Mouse (Mus musculus) heart, adult 11 months (tissue): Measurements from ENCODE around the gene Bmpr1a.

Source experiments
- DNase-seq: peaks from one replicate; pipeline ENCODE4 v3.0.0; 2022

Bmpr1a gene

DNA sequence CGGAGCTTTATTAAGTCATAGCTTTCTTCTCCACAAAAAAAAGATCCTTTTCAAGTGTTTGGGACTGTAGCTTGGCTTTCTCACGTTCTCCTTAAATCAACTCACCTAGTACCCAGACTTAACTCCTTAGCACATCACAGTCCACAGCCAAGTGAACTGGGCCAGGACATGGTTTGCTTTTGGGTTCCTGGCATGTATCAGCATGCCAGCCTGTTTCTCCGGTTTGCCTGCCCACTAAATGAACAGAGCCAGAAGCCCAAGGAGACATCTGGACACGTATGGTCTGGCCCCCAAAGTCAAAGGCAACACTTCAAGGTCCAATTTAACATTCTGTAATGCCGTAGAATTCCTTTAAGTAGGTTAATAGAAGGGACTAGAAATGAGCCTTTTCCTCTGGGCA lies 1.2 kb upstream of the Bmpr1a start:
- peak; percentile 88 for DNase-seq

DNA sequence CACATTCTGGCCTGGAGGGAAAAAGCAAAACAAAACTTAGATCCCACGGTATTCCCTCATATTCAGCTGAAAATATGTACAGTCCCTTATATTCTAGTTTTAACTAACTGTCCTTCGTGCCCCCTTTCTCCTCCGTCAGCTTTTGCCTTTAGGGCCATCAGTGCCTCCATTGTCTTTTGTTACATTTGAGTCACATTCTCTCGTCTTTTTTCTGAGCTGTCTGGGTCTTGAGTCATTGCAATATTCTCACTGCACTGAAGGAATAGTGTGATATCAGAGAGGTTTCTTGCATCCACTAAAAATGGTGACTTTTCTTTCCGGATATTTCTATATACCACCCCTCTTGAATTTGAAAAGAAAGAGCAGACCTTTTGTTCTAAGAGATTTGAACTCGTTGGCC lies 618 bp upstream of the Bmpr1a start:
- peak; percentile 33 for DNase-seq

DNA sequence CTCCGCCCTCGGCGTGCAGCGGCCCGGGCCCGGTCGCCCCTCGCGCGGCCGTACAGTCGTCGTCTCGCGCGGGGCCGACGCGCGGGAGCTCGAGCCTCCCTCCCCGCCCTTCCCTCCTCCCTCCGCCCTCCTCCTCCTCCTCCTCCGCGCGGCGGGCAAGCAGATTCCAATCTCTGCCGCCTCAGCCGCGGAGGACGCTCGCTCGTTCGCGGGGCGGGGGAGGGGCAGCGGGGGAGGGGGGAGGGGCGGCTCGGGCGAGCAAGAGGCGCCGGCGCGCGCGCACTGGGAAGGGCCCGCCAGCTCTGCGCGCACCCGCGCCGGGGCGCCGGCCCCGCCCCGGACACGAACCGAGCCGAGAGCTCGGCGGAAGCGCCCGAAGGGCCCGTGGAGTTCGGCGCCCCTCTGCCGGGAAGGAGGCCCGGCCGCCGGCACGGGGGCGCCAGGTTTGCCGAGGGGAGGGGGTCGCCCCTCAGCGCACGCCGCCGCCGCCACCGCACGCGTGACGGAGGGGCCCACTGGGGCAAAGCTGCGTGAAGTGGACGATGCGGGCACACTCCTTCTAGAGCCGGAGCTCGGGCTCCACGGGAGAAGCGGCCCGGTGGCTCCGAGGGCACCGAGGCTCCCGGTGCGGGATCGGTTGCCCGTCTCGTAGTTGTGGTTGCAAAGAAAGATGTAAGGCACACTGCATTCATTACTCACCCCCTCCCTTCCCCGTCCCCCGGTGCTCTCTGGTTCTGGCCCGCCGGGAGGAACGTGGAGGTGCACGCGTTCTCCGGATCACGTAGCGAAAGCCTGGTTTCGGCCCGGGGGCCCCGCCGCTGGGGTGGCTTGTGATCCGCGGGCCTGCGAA lies 441 bp downstream of the Bmpr1a start:
- DNase-seq: peak; percentile 99

DNA sequence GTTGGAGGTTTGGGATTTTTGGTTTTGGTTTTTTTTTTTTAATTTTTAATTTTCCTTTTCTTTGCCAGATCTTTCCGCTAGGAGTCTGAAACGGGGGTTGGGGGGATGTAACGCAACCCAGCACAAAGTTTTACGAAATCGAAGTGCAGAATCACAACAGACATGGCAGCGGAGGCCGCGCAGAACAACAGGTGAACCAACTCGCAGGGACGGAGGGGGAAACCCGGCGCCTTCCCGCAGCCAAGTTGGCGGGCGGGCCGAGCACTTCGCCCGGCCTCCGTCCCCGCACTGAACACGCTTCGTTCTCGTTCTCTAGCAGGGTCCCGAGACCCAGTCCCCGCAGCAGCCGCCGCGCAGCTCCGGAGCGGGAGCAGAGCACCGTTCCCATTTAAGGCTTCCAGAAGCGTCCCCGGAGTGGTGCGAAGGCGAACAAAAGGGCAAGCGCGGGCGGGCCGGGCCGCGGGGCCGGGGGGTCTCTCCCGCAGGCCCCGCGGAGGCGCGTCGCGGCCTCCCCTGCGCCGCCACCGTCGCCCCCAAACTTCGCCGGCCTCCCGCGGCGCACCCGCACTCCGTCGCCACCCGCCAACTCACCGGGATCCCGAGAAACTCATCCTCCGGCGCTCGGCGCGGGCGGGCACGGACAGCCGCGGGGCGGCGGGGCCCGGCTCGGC lies 1.2 kb downstream of the Bmpr1a start:
- no peak for DNase-seq

DNA sequence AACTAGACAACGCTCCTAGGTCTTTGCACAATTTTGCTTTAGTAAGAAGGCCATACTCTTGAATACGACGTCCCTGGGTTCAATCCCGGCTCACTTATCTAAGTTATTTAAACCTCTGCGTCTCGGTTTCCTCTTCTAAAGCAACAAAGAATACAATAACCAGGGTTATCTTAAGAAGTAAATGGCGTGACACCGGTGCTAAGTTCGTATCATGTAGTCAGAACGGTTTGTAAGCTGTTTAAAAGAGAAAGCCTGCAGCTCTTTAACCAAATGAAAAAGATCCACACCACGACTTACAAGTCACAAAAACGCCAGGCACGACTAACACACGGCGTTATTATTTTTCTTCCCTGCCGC lies 1.7 kb downstream of the Bmpr1a start:
- no peak for DNase-seq

DNA sequence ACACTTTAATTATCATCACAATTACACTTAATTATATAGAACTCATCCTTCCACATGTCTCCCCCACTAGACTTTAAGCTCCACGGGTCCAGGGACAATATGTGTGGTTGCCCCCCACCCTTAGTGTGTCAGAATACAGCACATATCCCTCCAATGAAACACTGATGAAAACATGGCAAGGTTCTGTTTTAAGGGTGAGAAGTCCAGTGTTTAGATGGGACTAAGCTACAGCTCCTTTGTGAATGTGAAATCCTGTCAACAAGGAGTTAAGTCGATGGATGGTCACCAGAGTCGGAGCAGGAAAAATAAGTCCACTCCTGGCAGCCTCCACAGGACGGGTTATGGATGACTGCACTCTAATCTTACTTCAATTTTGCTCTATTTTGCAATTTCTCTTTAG lies 2.8 kb downstream of the Bmpr1a start:
- DNase-seq: peak; percentile 58

DNA sequence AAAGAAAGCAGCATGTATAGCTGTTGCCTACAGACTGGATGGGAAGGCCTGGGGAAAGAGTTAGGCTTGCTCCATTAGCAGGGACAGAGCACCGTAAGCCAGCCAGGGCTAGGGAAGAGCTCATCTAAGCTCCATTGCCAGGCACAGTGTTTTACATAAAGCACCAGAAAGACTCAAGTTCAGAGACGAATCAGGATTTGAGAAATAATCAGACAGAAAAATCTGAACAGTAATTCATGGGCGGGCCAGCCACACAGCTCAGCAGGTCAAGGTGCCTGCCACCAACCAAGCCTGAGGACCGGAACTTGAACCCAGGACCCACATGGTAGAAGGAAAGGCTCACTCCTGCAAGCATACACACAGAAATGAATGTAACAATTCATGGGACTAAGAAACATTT lies 3.5 kb downstream of the Bmpr1a start:
- no peak for DNase-seq

DNA sequence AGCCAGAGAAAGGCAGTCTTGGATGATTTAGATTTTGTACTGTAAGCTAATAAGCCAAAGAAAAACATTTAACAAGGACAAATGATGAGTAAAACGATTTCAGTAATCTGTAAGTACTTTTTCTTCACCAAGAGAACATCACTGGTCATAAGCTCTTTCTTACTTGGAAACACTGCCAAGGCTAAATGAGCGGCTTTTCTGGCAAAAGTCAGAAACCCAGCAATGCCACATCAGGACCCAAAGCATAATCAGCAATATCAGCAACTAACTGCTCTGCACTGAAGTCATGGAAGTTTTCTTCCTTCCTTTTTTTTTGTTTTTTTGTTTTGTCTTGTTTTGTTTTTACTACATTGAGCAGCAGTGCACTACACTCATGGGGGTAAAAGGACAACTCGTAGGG lies 5.8 kb downstream of the Bmpr1a start:
- DNase-seq: no peak

DNA sequence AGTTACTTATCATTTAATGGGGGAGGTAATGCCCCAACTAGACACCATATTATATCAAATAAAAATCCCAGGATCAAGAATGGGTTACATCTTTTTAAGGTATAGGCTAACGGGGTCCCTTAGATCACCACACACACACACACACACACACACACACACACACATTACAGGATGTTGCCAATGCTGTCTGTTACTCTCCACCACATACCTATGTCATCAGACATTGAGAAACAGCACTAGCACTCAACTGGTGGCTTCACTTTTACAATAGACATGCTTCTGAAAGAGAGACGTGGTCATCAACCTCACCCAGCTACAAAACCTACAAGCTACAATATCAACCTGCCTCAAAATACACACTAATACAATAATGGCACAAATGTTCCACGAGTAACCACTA lies 9.5 kb downstream of the Bmpr1a start:
- peak; percentile 22 for DNase-seq

DNA sequence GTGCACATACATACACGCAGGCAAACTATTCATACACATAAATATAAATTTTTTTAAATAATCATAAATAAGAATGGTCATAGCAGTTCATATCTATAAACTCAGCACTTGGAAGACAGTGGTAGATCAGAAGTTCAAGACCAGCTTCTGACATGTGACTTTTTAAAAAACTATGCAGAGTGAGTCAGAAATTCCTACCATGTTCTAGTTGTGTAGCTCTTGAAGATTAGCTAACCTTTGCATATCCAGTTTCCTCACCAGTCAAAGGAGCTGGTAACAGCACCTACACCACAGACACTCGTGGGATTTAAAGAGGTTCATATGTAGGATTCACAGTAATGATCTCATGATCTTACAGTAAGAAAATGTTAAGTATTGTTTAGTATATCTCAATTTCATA lies 10.5 kb downstream of the Bmpr1a start:
- peak; percentile 8 for DNase-seq

DNA sequence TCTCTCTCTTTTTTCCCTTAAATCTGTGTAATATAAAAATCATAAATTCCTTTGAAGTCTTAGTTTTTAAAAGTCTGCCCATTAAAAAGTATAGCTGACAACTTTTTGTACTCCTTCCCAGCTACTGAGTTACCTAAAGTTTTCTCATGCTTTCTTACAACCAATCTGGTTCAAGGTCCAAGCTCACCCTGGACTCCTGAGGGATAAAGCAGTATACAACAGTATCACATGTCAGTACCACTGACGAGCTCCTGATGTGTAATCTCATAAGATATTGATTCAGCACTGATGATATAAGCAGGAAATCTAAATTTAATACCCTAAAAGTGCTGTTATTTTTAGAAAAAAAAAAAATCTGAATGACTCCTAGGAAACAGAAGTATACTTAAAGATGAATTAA lies 12.2 kb downstream of the Bmpr1a start:
- DNase-seq: no peak

DNA sequence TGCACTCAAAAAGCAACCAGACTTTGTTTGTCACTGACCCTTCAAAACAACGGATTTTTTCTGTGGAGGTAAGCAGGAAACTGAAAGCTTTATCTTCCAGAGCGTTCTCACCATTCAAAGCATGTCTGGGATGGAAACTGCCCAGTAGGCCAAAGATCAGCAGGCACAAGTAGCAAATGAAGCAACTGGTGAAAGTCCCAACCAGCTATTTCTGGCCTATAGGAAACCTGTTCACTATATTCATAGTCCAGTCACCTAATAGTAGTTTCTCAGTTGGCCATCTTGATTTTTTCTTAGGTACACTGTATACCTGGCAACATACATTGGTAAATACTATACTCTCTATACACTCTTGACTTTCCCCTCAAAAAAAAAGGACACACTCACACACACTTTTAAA lies 13.2 kb downstream of the Bmpr1a start:
- peak; percentile 93 for DNase-seq

DNA sequence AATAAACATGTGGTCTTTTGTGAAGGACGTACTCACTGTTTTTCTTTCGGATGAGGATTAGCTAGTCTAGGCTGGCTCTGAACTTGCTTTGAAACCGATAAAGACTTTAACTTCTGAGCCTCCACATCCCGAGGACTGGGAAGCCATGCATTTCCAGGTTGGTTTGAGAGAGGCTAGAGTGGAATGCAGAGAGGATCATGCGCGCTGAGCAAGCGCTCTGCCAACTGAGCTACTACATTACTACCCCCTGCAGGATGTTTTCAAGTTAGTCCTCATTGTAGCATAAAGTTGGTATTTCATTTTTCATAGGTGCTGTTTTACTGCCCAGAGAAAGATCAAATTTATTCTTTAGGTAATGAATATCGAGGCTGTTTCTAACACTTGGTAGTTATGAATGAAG lies 17.0 kb downstream of the Bmpr1a start:
- peak; percentile 68 for DNase-seq

DNA sequence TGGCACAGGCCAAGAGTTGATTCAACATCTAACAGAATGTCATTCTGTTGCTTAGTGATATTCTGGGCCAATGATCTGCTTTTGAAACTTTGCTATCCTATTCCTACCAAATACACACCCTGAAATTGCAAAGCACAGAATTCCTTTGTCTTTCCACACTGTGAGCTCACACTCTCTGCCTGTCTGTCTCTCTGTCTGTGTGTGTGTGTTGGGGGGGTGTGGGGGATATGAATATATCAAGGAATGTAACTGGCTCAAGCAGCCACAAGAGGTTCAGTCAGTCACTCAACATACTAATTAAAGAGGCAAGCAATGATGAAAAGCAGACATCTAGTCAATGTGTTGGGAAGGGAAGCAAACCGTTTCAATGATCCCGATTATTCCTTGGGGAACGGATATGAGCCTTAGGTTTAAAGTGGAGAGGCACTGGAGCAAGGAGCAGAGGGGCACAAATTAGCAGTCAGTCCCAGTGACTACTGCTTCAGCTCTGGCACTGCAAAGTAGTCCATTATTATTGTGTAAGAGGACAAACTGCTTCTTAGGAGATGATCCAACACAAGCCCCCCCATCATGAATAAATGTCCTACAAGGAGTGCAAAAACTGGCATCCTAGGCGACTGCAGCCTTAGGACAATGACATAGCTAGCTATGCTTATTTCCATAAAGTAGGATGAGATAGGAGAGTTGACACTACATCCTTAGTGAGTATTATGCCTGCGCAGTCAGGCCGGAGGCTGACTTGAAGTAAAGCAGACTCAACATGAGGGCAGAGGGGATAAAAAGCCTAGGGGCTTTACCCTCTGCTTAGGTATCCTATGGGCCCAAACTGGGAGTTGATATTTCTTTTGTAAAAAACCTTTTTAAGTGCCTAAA lies 19.4 kb downstream of the Bmpr1a start:
- DNase-seq: no peak

DNA sequence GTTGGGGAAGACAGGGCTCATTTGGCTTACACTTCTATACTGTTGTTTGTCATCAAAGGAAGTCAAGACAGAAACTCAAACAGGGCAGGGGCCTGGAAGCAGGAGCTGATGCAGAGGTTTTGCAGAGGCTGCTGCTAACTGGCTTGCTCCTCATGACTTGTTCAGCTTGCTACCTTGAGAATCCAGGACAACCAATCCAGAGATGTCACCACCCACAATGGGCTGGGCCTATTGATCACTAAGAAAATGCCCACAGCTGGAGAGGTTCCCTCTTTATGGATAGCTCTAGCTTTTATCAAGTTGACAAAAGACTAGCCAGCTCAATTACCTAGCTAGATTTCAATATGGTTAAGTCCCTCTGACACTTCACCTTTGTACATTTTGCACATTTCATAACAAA lies 31.6 kb downstream of the Bmpr1a start:
- DNase-seq: no peak

DNA sequence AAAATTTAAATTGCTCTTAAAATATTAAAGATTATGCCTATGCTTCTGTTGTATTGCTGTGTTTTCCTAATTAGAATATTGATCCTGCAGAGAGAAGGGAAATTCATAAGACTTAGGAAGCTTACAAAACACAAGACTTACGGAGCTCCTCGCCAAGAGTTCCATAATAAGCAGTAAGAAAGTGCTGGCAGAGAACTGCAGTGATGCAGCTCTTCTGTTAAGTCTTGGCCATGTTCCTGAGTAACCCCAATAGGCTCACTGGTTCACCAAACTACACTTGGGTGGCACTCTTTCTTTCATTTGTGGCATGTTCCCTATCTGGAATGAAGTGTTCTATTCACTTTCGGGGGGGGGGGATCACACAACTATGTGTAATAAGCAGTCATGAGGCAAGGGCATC lies 36.9 kb downstream of the Bmpr1a start:
- peak; percentile 90 for DNase-seq

DNA sequence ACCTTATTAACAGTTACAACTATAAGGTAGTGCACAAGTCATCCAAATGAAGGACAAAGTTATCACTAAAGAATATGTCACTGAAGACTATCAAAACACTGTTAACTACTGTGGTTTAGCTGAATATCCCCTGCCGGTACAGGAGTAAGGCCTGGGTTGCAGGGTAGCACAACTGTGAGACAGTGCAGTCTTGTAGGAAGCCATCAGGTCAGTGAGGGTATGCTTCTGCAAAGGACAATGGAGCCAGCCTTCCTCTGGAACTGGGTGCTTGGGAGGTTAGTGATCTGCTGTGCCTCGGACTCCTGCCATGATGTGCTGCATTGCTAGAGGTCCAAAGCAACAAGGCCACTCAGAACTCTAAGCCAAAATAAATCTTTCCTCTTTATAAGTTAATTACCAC lies 43.8 kb downstream of the Bmpr1a start:
- DNase-seq: no peak

DNA sequence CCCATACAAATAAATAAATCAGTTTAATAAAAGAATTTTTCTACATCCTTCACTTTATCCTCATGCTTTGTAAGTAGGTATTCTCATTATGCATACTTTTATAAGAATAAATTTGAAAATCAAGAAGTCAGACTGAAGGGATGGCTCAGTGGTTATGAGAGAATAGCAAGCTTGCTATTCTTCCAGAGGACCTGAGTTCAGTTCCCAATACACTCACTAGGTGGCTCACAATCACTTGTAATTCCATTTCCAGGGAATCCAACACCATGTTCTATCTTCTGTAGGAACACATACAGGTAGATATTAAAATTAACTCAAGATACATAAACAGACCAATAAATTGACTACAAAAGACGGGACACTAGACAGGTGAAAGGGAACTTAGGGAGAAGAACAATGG lies 44.3 kb downstream of the Bmpr1a start:
- DNase-seq: no peak

DNA sequence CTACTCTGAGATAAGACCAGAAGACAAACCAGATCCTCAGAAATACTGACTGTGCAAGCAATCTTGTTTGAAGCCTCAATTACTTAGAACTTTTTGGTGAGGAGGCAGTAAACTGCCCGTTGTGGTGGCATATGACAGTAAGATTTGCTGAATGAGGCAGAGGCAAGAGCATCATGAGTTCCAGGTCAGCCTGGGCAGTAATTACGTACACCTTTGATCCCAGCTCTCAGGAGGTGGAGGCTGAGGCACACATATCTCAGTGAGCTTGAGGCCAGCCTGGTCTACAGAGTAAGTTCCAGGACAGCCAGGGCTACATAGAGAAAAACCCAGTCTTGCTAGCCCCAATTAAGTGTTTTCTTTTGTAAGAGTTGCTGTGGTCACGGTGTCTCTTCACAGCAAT lies 48.9 kb downstream of the Bmpr1a start:
- peak; percentile 58 for DNase-seq

DNA sequence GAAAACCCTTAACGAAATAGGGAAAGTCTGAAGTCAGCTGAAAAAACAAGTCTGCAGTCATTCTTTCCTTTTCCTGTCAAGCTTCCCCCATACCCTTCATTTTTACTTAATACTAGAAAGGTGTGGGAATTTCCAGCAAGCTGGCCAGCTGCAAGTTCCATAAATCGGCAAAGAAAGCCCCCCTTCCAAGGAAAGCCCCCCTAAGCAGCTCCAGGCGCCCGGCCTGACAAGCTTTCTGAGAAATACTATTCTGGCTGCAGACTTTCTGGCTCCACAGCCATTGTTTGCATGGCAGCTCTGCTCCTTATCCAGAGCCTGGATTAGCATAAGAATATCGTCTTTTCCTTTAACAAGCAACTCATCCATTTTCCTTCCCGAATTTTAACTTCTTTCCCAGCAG lies 49.5 kb downstream of the Bmpr1a start:
- DNase-seq: no peak

DNA sequence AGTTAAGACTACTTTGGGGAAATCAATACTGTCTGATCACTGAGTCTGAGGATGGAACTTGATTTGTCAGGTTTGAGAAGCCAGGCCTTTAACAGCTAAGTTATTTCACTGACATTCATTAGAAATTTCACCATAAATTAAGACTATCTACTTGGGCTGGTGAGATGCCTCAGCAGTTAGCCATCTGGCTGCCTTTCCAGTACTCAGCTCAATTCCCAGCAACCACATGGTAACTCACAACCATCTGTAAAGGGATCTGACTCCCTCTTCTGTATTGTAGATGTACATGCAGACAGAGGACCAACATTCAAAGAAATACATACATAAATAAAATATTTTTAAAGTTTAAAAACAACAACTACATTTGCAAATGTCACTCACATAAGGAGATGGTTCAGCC lies 51.3 kb downstream of the Bmpr1a start:
- no peak for DNase-seq

DNA sequence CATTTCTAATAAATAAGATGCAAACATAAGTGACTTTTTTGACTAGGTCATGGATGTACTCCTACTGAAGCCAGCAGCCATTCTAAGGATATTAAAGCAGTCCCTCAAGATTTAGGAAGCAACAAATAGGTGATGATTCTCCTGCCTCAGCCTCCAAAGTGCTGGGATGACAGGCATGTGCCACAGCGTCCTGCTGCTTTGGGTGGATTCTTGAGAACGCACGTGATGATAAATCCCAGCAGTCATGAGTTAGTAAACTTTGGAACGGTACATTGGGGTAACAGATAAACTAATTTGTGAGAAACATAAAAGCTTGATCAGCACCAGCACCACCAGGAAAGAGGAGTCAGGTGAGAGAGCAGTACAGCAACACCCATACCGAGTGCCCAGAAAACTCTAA lies 52.7 kb downstream of the Bmpr1a start:
- peak; percentile 64 for DNase-seq

DNA sequence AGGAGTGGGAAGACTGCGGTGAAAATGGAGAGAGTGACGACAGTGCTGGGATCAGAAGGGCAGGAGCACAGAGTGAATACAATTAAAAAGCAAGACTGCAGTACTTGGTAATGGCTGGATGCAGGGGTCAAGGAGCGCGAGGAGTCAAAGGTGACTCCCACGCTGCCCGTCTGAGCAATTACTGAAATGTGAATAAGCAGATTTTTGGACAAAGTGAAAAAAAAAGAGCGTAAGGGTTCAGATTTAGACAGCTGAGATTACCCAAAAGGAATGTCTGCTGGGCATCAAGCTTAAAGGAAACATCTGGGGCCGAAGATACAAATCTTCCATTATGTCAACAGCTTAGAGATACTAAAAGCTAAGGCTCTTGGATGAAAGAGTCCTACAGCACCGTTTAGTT lies 53.3 kb downstream of the Bmpr1a start:
- DNase-seq: peak; percentile 75

DNA sequence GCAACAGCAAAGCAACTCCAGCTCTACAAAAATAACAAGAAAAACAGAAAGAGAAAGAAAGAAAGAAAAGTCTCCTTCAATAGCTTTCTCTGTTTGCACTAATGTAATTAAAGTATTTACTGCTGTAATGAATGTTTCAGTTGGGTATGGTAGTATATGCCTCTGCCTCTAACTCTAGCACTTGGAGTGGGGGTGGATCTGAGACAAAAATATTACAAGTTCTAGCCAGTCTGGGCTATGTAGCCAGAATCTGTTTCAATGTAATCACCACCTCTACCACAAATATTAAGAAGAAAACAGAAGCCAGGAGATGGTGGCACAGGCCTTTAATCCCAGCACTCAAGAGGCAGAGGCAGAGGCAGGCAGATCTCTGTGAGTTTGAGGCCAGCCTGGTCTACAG lies 54.7 kb downstream of the Bmpr1a start:
- DNase-seq: peak; percentile 22
